Mouse (Mus musculus) kidney, adult 2 months (tissue): ENCODE measurements around the gene Unc13a. TPM values are rescaled to one million over a fixed set of nuclear protein-coding genes. Genes with fewer than 3 reads are reported as not detected.
"Not testable (repeated sequence)": the region's sequence is repeated elsewhere in the genome, so short reads cannot be mapped to it uniquely, and the experiment has no call there.

Experiments used
- DNase-seq: peaks from one replicate; pipeline ENCODE4 v3.0.0; 2021
- H3K27ac ChIP-seq: fragments of 200-500 bp; 2 replicates; pipeline ENCODE4 v1.5.1; 2012; ENCODE audit warnings: low read depth, low read length, control low read depth, inconsistent platforms; ENCODE audit not compliant: insufficient read depth
- H3K27me3 ChIP-seq: fragments of 200-500 bp; replicated peaks from 2 replicates; pipeline ENCODE4 v1.6.1; 2012; ENCODE audit warnings: mild to moderate bottlenecking, moderate library complexity, low read length, inconsistent platforms; ENCODE audit not compliant: control insufficient read depth, insufficient read depth
- H3K36me3 ChIP-seq: fragments of 200-500 bp; 2 replicates; pipeline ENCODE4 v1.6.1; 2012; ENCODE audit warnings: mild to moderate bottlenecking, moderate library complexity, low read length, inconsistent platforms; ENCODE audit not compliant: control insufficient read depth, insufficient read depth
- H3K4me1 ChIP-seq: fragments of 200-500 bp; 2 replicates; pipeline ENCODE4 v1.6.1; 2011; ENCODE audit warnings: low read length; ENCODE audit not compliant: control insufficient read depth, insufficient read depth
- H3K4me3 ChIP-seq: fragments of 200-500 bp; 2 replicates; pipeline ENCODE4 v1.5.1; 2011; ENCODE audit warnings: mild to moderate bottlenecking, low read depth, low read length, control low read depth; ENCODE audit not compliant: insufficient read depth
- CTCF ChIP-seq: fragments of 200-500 bp; conservative IDR thresholded peaks from 2 replicates; pipeline ENCODE4 v1.5.1; 2011; ENCODE audit warnings: low read depth, mild to moderate bottlenecking, control low read depth, low read length, moderate library complexity, mixed read lengths; ENCODE audit not compliant: insufficient read depth, insufficient read length
- POLR2A ChIP-seq: fragments of 200-500 bp; IDR thresholded peaks from one replicate; pipeline ENCODE4 v1.6.1; 2011; ENCODE audit warnings: low read depth, low read length, control low read depth
- WGBS: fragments of 180-500 bp; shearing (Covaris S2); methylation state at CpG from one replicate; pipeline ENCODE4 v1.1.7; 2018; 5-methylcytosine and 5-hydroxymethylcytosine counted together
- polyA plus RNA-seq: library from polyadenylated mRNA; depleted of rRNA; stranded (reverse); fragments of >200 nt; gene quantifications from 2 replicates; pipeline ENCODE4 v1.2.3, GENCODE M21; 2012

The Unc13a gene
- polyA plus RNA-seq, 1 experiment = 2.1 TPM

DNA sequence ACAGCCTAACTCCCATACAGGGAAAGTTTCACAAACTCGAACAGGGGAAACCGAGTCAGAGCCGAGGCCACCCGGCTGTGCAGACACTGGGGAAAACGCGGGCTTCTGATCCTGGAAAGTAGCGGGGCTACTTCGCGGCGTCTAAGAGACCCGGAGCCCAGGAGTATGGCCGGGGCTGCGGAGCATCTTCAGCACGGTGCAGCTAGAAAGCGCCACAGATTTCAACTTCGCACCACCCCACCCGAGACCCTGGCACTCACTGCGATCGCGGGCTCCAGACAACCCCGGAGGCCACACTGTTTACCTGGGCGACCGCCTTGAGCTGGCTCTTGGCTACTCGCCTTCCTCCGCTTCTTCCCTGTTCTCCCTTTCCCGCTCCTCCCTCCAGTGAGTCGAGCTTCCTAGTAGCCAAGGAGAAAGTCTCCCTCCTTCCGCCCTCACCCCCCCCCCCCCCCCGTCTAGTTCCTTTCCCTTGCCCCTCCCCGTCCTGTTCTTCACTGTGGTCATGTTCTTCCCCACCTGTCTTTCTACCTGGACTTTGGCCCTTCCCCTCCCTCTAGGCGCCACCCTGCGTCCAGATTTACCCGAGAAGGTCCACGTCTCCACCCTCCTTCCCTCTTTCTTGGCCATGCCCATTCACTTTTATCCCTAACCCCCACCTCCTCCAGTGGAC, 30.0 kb upstream of the Unc13a start, which contains the start of gene B3gnt3:
Gene B3gnt3, minus strand, starts transcription at position 376 of the 673 bp plus-strand sequence.
- TF ChIP-seq CTCF = no peak
- TF ChIP-seq POLR2A = no peak
- Histone ChIP-seq H3K27me3 (no peaks in the 10 kb centered on the region), H3K36me3 (no peaks in the 10 kb centered on the region), H3K4me1 (no peaks in the 10 kb centered on the region), H3K4me3 (peak within 1 kb of the TSS; percentile 42), H3K27ac (peak within 1 kb of the TSS; percentile 71)
- WGBS = 17% methylated on average over 32 of the region's 34 CpGs
- no peak for DNase-seq

DNA sequence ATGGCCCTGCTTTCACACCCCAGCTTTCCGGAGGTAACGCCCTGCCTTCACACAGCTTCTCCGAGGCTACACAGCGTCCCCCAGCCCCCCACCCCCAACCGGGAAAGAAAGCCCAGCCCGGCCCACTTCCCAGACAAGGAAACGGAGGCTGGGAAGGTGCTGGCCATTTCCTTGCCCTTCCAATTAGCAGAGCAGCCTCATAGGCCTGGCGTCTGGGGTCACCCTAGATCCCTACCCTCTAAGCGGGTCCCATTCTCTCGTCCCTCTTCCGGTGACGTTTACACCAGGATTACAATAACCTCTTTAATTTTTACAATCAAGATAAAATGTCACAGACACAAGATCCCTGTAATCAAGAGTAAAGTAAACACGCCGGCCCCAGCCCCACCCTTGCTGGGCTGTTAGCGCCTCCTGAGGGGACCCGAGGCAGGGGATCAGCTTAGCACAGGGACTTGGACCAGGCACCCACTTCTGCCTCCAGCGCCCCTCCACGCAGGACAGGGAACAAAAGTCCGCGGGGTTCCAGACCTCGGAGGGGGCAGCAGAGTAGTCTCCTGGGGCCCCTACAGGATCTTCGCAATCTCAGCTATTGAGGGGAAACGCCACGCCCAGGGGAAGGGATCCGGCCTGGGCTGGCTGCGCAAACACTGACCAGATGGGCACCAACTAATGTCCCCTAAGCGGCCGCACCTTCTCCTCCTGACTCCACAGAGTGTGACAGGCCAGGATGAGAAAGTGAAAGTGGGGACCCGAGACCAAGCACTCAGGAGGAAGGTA, 29.1 kb upstream of the Unc13a start:
- Histone ChIP-seq H3K36me3 (no peaks in the 10 kb centered on the region), H3K4me1 (no peaks in the 10 kb centered on the region), H3K27me3 (no peaks in the 10 kb centered on the region), H3K4me3 (peak overlapping the region; percentile 42), H3K27ac (peak overlapping the region; percentile 71)
- peak; percentile 55 for DNase-seq
- no peak for TF ChIP-seq CTCF
- TF ChIP-seq POLR2A = no peak
- WGBS = 11% methylated on average over 29 of the region's 29 CpGs

DNA sequence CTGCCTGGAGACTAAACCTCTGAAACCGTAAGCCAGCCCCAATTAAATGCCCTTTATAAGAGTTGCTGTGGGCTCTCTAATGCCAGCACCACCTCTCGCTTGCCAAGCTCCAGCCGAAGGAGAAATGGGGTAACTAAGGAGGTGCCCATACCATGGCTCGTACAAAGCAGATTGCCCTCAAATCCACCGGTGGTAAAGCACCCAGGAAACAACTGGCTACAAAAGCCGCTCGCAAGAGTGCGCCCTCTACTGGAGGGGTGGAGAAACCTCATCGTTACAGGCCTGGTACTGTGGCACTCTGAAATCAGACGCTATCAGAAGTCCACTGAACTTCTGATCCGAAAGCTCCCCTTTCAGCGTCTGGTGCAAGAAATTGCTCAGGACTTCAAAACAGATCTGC, 23.9 kb upstream of the Unc13a start:
- 64% methylated on average over 12 of the region's 12 CpGs for WGBS
- TF ChIP-seq CTCF = 0 out of 2 replicates have a peak, but pooled peaks have one; percentile 22
- not testable (repeated sequence) for H3K27me3 ChIP-seq

GRCm38 (mm10) chr8:71693166-71694041, 21.8 kb upstream of the Unc13a start:
- 19% methylated on average over 68 of the region's 68 CpGs for WGBS
- TF ChIP-seq CTCF = no peak
- Histone ChIP-seq H3K27ac (no peak overlapping the region), H3K36me3 (no peaks in the 10 kb centered on the region), H3K4me1 (no peaks in the 10 kb centered on the region), H3K4me3 (no peak overlapping the region), H3K27me3 (no peaks in the 10 kb centered on the region)
- no peak for DNase-seq

More for the DNA sequence above, 23.9 kb upstream of the Unc13a start:
- H3K27ac ChIP-seq, DNase-seq, H3K4me1 ChIP-seq, H3K36me3 ChIP-seq, H3K4me3 ChIP-seq: not testable (repeated sequence)

GRCm38 (mm10) chr8:71692509-71692908, 21.0 kb upstream of the Unc13a start:
- Histone ChIP-seq H3K27ac (no peak overlapping the region), H3K27me3 (no peaks in the 10 kb centered on the region), H3K4me1 (no peaks in the 10 kb centered on the region), H3K36me3 (no peaks in the 10 kb centered on the region), H3K4me3 (no peak overlapping the region)
- DNase-seq = no peak
- TF ChIP-seq POLR2A (no peak), CTCF (no peak)
- 18% methylated on average over 30 of the region's 30 CpGs for WGBS

DNA sequence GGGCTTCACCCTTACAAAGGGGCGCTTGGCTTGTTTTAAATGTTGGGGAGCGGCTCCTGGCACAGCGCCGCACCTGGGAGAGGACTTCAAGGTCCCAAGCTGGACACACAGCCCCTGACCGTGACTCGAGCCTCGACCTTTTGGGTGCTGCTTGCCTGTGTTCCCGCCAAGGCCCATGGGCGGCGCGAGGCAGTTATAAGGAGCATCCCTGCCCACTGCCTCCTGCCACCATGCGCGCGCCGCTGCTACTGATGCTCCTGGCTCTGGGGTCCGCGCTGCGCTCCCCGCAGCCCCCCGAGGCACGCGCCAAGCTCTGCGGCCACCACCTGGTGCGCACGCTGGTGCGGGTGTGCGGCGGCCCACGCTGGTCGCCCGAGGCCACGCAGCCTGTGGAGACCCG, 17.5 kb upstream of the Unc13a start, which contains the start of gene Insl3:
Gene Insl3, plus strand, starts transcription at position 187 of the 400 bp plus-strand sequence.
- Histone ChIP-seq H3K4me3 (no peak within 1 kb of the TSS), H3K27me3 (no peaks in the 10 kb centered on the region), H3K4me1 (no peaks in the 10 kb centered on the region), H3K27ac (no peak within 1 kb of the TSS), H3K36me3 (no peaks in the 10 kb centered on the region)
- whole genome bisulfite sequencing = 19% methylated on average over 33 of the region's 33 CpGs
- TF ChIP-seq CTCF (no peak), POLR2A (no peak)
- no peak for DNase-seq
